Comparison of ENCODE assay signal across 8 mouse cellular contexts in the genomic region with DNA sequence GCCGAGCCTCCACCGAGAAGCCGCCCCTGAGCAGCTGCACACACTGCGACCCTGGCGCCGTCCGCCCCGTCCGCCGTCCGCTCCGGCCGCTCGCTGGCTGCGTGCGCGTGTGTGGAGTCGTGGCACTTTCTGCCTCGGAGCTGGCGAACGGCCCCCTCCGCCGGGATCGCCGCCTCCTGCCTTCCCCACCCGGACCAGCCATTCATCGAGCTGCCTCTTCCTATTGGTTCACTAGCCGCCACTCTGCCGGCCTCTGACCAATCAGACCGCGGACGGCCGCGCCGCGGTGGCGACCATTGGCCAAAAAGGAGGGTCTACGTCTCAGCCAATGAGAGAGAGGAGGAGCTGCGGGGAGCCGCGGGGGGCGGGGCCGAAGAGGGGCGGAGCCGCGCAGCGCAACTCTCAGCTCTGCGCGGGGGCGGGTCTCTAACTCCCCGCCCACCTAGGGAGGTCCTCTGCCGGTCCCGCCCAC. TPM values are rescaled to one million over a fixed set of nuclear protein-coding genes. Genes with fewer than 3 reads are reported as not detected.
A peak's percentile ranks its signal among the peaks of the same experiment; 100 is the strongest.
DNase-seq lines count a peak whose midpoint lies in the region; ATAC-seq and TF ChIP-seq lines count a peak whose summit lies in the region.

A gene (minus strand): TSS at position 184 of the 472 bp plus-strand sequence.

- H3K9me3 ChIP-seq in hindbrain, embryonic 13.5 days = no peaks in the 10 kb centered on the region

- in situ Hi-C loops in Patski (cut with MboI; ENCODE audit: low pct_unique_long_range_greater_than_20kb) = loop anchor here (10.0 kb wide), 1 partner anchor 174 kb away; no protein-coding TSS in a partner anchor

- 0% methylated on average over 40 of the region's 53 CpGs for WGBS in hindbrain, embryonic 13.5 days

- no peaks in the 10 kb centered on the region for H3K27me3 ChIP-seq in Patski
- no peaks in the 10 kb centered on the region for H3K27me3 ChIP-seq in hindbrain, embryonic 13.5 days

- peak within 1 kb of the TSS; percentile 90 for H3K4me3 ChIP-seq in hindbrain, embryonic 13.5 days

- CTCF ChIA-PET in Patski (lab: Charles Lee) = interaction anchor here (0.8 to 1.3 kb wide), 5 partner anchors 109 to 253 kb away, joined by 3 read pairs; no protein-coding TSS in a partner anchor

- peak within 1 kb of the TSS; percentile 90 for H3K27ac ChIP-seq in hindbrain, embryonic 13.5 days

- no peaks in the 10 kb centered on the region for H3K36me3 ChIP-seq in hindbrain, embryonic 13.5 days

- peak; percentile 92 for DNase-seq in Patski (ENCODE audit: low read depth, low spot score)
- DNase-seq in cerebellum, postnatal 14 days = peak; percentile 99
- DNase-seq in frontal cortex, postnatal 14 days (ENCODE audit: low spot score in 2 of 2) = peak; percentile 99
- DNase-seq in layer of hippocampus, postnatal 25 days (ENCODE audit: extremely low spot score in 1 of 2, low spot score in 1 of 2) = peak; percentile 86 to 91
- peak; percentile 99 for DNase-seq in lung, postnatal 25 days (ENCODE audit: low spot score)
- peak; percentile 99 for DNase-seq in retina, embryonic 14.5 days (ENCODE audit: low spot score)
- peak; percentile 99 for DNase-seq in thymus, postnatal 4 days

- POLR2A ChIA-PET in Patski (lab: Charles Lee) = interaction anchor here (0.8 kb wide), 1 partner anchor 23 kb away, joined by 3 read pairs; no protein-coding TSS in a partner anchor

- H3K4me2 ChIP-seq in hindbrain, embryonic 13.5 days = peak within 1 kb of the TSS; percentile 62

- peak within 1 kb of the TSS; percentile 85 for H3K9ac ChIP-seq in hindbrain, embryonic 13.5 days

- peak; percentile 99 for ATAC-seq in Patski
- peak; percentile 99 for ATAC-seq in hindbrain, embryonic 13.5 days (ENCODE audit: low FRiP score)

- no peak for TF ChIP-seq CTCF in Patski (IDR thresholded peaks at IDR 0.05)

- peaks cover 32% of the 10 kb centered on the region for H3K4me1 ChIP-seq in hindbrain, embryonic 13.5 days (replicated peaks)

RNA-seq across cellular contexts. Expression of the gene that starts here (rescaled TPM):
- 230 TPM for polyA plus RNA-seq in Patski (2021)
- polyA plus RNA-seq in hindbrain, embryonic 13.5 days (2015; fragmentation: Nextera tagmentation; extraction: Ambion mirVana) = 37.3 and 40.0 TPM in 2 replicates
- total RNA-seq in layer of hippocampus, postnatal 25 days (2021) = 10 to 100 TPM; 61.6 to 72.9 TPM

Comparison
In these comparisons a context has a peak if more than half of its experiments do, and no peak if none do; other contexts are left out.
1. Peak in every context shown above with its lines: DNase-seq, ATAC-seq, H3K4me3 ChIP-seq and H3K27ac ChIP-seq.